Mouse (Mus musculus) erythroblast, embryonic 14.5 days (primary cell): Measurements from ENCODE around the gene Pdzrn3.

Source experiments
- GATA1 ChIP-seq: IDR thresholded peaks from 2 replicates; pipeline ENCODE4 v1.6.1; 2012; ENCODE audit warnings: low read length, inconsistent platforms, mixed read lengths
- TAL1 ChIP-seq: IDR thresholded peaks from 3 replicates; pipeline ENCODE4 v1.6.1; 2012; ENCODE audit warnings: low read length, inconsistent platforms, mixed read lengths

DNA sequence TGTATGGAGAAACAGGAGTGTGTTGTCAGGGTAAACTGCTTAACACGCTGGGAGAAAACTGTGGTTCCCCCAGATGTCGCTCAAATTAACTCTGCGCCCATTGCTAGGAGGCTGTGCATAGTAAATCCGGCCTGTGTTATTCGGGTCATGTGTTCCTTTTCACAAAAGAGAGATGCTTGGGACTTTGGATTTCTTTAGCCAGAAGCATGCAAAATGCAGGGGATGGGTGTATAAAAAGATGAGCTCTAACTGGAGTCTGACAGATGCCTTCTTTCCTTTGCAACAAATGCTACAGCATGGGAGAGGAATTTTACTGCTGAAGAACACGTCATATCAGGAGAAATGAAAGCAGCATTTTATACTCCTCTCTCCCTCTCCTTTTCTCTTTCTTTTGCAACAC, 190.4 kb downstream of the Pdzrn3 start:
- TF ChIP-seq TAL1 = no peak
- TF ChIP-seq GATA1 = no peak
